Mouse (Mus musculus) forebrain, postnatal 0 days (tissue): ENCODE data around the gene Odf2. TPM values are rescaled to one million over a fixed set of nuclear protein-coding genes. Genes with fewer than 3 reads are reported as not detected.

Experiments
- ATAC-seq: fragments of 200-750 bp; cut with Nextera tagmentation; 2 replicates; pipeline ENCODE4 v1.8.0; 2017; ENCODE audit warnings: mild to moderate bottlenecking, moderate library complexity
- DNase-seq: peaks from one replicate; pipeline ENCODE4 v3.0.0-alpha.2; 2015
- H3K27ac ChIP-seq: fragments of 300-500 bp; sonication (generic); 2 replicates; pipeline ENCODE4 v1.5.1; 2014; ENCODE audit warnings: low read depth, mild to moderate bottlenecking, antibody characterized with exemption, low read length, moderate library complexity, mixed read lengths
- H3K27me3 ChIP-seq: fragments of 300-500 bp; sonication (generic); 2 replicates; pipeline ENCODE4 v1.6.1; 2014; ENCODE audit warnings: mild to moderate bottlenecking, low read length, mixed read lengths; ENCODE audit not compliant: insufficient read depth
- H3K36me3 ChIP-seq: fragments of 300-500 bp; sonication (generic); 2 replicates; pipeline ENCODE4 v1.6.1; 2014; ENCODE audit warnings: mild to moderate bottlenecking, moderate library complexity; ENCODE audit not compliant: insufficient read depth
- H3K4me1 ChIP-seq: fragments of 300-500 bp; sonication (generic); 2 replicates; pipeline ENCODE4 v1.6.1; 2014; ENCODE audit warnings: antibody characterized with exemption; ENCODE audit not compliant: insufficient read depth
- H3K4me2 ChIP-seq: fragments of 300-500 bp; sonication (generic); 2 replicates; pipeline ENCODE4 v1.6.1; 2014; ENCODE audit warnings: low read depth, mild to moderate bottlenecking, moderate library complexity
- H3K4me3 ChIP-seq: fragments of 300-500 bp; sonication (generic); 2 replicates; pipeline ENCODE4 v1.5.1; 2014; ENCODE audit warnings: low read depth, low read length, mixed read lengths
- H3K9ac ChIP-seq: fragments of 300-500 bp; sonication (generic); 2 replicates; pipeline ENCODE4 v1.6.1; 2014; ENCODE audit warnings: mild to moderate bottlenecking
- H3K9me3 ChIP-seq: fragments of 300-500 bp; sonication (generic); 2 replicates; pipeline ENCODE4 v1.6.1; 2016; ENCODE audit warnings: low read length
- CTCF ChIP-seq: sonication (generic); IDR thresholded peaks from 2 replicates; pipeline ENCODE4 v1.5.1; 2016; ENCODE audit warnings: antibody characterized with exemption, control low read depth, low read depth
- WGBS: fragments of 180-500 bp; shearing (Covaris S2); extraction: QIAGEN DNeasy Blood & Tissue Kit; methylation state at CpG from one replicate; pipeline ENCODE4 v1.1.7; 2014; 5-methylcytosine and 5-hydroxymethylcytosine counted together
- polyA plus RNA-seq: library from polyadenylated mRNA; unstranded; fragments of >200 nt; fragmentation: Nextera tagmentation; extraction: Ambion mirVana; gene quantifications from 2 replicates; pipeline ENCODE4 v1.2.1, GENCODE M21; 2015
- total RNA-seq: library from RNA; depleted of rRNA; stranded (reverse); fragments of >200 nt; gene quantifications from 2 replicates; pipeline ENCODE4 v1.2.3, GENCODE M21; 2014

Gene Odf2
- total and polyA plus RNA-seq, 2 experiments from 2014 or later = 60.8 to 109 TPM

- Histone ChIP-seq H3K9ac (no peak overlapping the region), H3K4me3 (peak overlapping the region; percentile 28), H3K27ac (no peak overlapping the region), H3K9me3 (no peaks in the 10 kb centered on the region), H3K27me3 (peaks cover 30% of the 10 kb centered on the region), H3K36me3 (peaks cover 28% of the 10 kb centered on the region), H3K4me1 (no peaks in the 10 kb centered on the region), H3K4me2 (peak overlapping the region; percentile 49)
- ATAC-seq = peak; percentile 32
- WGBS = 3% methylated on average over 47 of the region's 47 CpGs
- DNase-seq = no peak
- TF ChIP-seq CTCF = no peak
Observed at GRCm38 (mm10) chr2:29846061-29846853, 42.8 kb upstream of the Odf2 start.

DNA sequence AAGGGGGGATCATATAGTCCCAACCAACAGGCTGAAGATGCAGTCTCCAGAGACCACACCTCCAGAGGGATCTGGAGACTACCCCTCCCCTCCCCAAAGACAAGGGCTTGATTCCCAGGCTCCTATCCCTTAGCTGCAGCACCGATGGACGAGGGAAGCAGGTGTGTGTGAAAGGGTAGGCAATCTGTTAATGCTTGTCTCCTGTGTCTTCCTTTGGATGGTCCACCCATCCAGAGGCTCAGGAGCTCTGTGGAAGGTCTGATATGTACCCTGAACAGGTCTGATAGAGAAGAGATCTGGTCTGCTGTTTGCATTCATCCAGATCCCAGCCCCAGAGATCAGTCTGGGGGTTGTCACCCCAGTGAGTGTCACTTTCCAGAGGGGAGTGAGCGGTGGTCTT is 42.1 kb upstream of the Odf2 start:
- WGBS = 42% methylated on average over 3 of the region's 3 CpGs
- Histone ChIP-seq H3K36me3 (peaks cover 22% of the 10 kb centered on the region), H3K27me3 (peaks cover 30% of the 10 kb centered on the region), H3K4me1 (no peaks in the 10 kb centered on the region), H3K9me3 (no peaks in the 10 kb centered on the region), H3K9ac (no peak overlapping the region), H3K4me2 (no peak overlapping the region), H3K27ac (no peak overlapping the region), H3K4me3 (no peak overlapping the region)
- ATAC-seq (no peak), DNase-seq (no peak)
- no peak for TF ChIP-seq CTCF

DNA sequence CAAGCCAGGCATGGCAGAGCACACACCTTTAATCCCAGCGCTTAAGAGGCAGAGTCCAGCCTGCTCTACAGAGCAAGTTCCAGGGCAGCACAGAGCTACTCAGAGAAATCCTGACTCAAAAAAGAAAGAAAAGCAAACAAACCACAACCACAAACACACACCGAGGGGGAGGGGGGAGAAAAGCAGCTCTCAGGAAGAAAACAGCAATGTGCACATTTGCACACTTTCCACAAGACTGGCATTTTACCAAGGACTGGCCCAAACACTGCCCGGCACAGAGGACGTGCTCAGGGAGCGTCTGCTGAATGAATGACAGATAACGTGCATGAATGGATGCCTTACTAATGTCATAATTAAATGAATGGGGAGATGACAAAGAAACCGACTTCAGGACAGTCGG is 40.0 kb upstream of the Odf2 start:
- Histone ChIP-seq H3K36me3 (peaks cover under 1% of the 10 kb centered on the region; the same call in 1 of the 2 replicates), H3K4me3 (no peak overlapping the region), H3K9me3 (no peaks in the 10 kb centered on the region), H3K9ac (no peak overlapping the region), H3K4me1 (no peaks in the 10 kb centered on the region), H3K4me2 (no peak overlapping the region), H3K27ac (no peak overlapping the region), H3K27me3 (peaks cover 21% of the 10 kb centered on the region)
- DNase-seq (no peak), ATAC-seq (no peak)
- TF ChIP-seq CTCF = no peak
- 47% methylated on average over 8 of the region's 8 CpGs for WGBS

DNA sequence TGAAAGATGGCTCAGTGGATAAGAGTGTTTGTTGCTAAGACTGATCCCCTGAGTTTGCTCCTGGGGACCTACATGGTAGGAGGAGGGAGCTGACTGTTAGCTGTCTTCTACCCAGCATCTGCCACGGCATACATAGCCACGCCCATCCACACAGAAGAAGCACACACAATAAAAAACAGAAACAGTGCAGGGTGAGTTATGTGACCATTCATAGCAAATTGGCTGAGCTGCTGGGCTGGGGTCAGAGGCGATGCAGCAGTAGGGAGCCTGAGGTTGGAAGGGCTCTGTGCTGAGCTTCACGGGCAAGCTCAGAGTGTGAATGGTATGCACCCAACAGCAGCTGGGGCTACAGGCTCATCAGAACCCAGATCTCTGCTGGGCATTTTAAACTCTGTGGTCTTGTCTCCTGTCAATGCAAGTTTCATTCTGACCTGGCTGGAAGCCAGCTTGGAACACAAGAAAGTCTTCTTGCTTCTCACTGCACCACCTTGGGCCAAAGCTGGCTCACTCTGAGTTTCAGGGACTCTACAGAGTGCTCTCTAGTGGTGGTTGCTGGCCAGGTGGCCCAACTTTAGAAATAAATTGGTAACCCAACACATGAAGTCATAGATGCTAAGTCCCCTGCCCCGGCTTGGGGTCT is 39.1 kb upstream of the Odf2 start:
- WGBS = 50% methylated on average over 5 of the region's 5 CpGs
- Histone ChIP-seq H3K36me3 (no peaks in the 10 kb centered on the region), H3K4me3 (no peak overlapping the region), H3K27ac (no peak overlapping the region), H3K9me3 (no peaks in the 10 kb centered on the region), H3K27me3 (peaks cover 12% of the 10 kb centered on the region), H3K4me2 (no peak overlapping the region), H3K9ac (no peak overlapping the region), H3K4me1 (no peaks in the 10 kb centered on the region)
- ATAC-seq = no peak
- no peak for DNase-seq
- TF ChIP-seq CTCF = no peak

- Histone ChIP-seq H3K4me3 (no peak overlapping the region), H3K27ac (no peak overlapping the region), H3K4me1 (no peaks in the 10 kb centered on the region), H3K9ac (no peak overlapping the region), H3K4me2 (no peak overlapping the region), H3K9me3 (no peaks in the 10 kb centered on the region), H3K27me3 (no peaks in the 10 kb centered on the region; the same call in 1 of the 2 replicates), H3K36me3 (no peaks in the 10 kb centered on the region)
- no peak for ATAC-seq
- TF ChIP-seq CTCF = no peak
- WGBS = 16% methylated on average over 4 of the region's 4 CpGs
- no peak for DNase-seq
Observed at GRCm38 (mm10) chr2:29852957-29853485, 36.0 kb upstream of the Odf2 start.

DNA sequence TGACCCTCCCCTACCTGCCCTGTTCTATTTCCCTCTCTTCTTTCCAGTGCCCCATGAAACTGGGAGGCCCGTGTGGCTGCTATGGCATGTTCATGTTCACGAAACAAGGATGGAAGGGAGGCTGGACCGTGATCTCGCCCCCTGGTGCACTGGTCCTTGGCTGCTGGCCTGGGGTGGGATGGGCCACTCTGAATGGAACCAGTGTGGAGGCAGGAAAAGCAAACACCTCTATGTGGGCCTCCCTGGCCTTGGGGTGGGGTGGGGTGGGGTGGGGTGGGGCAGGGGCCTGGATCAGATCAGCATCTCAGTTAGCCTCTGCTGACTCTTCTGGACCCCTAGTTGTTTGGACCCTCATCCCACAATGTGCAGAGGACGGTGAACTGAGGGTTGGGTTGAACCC is 35.3 kb upstream of the Odf2 start:
- Histone ChIP-seq H3K4me2 (no peak overlapping the region), H3K36me3 (no peaks in the 10 kb centered on the region), H3K27ac (no peak overlapping the region), H3K9me3 (no peaks in the 10 kb centered on the region), H3K4me3 (no peak overlapping the region), H3K27me3 (no peaks in the 10 kb centered on the region; the same call in 1 of the 2 replicates), H3K9ac (no peak overlapping the region), H3K4me1 (no peaks in the 10 kb centered on the region)
- no peak for DNase-seq
- TF ChIP-seq CTCF = no peak
- 63% methylated on average over 5 of the region's 5 CpGs for WGBS
- ATAC-seq = no peak

- no peaks in the 10 kb centered on the region for H3K36me3 ChIP-seq
- 77% methylated on average over 10 of the region's 10 CpGs for WGBS
- DNase-seq = no peak
- H3K9me3 ChIP-seq = no peaks in the 10 kb centered on the region
- H3K4me2 ChIP-seq = no peak overlapping the region
- no peak for TF ChIP-seq CTCF
- no peak overlapping the region for H3K9ac ChIP-seq
- no peak for ATAC-seq
- H3K27ac ChIP-seq = no peak overlapping the region
- H3K4me3 ChIP-seq = no peak overlapping the region
- H3K27me3 ChIP-seq = no peaks in the 10 kb centered on the region
- no peaks in the 10 kb centered on the region for H3K4me1 ChIP-seq
Observed at GRCm38 (mm10) chr2:29855585-29856210, 33.3 kb upstream of the Odf2 start.
